Mouse (Mus musculus): ENCODE measurements around the gene Taar2.

Taar2 gene

GRCm38 (mm10) chr10:23985546-23985945 is 47.2 kb downstream of the Taar2 start, which contains the start of gene Taar6:
Gene Taar6 (minus strand): TSS chr10:23985646.
- DNase-seq (ENCODE audit: low spot score), result no peak

DNA sequence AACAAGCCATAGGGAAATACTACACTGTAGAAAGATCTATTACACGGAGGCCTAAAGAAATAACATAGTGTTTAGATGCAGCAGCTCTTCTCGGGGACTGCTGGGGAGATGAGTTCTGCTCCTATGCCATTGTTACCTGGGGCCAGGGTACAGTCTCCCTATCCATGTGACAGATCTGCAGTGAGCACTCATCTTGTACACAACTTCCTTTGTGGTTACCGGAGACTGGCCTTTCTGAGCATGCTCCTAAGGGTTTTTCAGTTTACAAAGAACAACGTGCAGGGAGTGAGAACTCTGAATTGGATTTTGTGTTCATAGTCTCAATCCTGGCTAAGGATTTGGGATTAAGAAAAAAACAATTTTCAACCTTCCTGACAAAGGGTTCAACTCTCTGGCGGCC is 48.0 kb downstream of the Taar2 start:
- DNase-seq (ENCODE audit: low spot score), result no peak
